Mouse (Mus musculus) erythroblast, embryonic 14.5 days (primary cell): Measurements from ENCODE around the gene Cc2d2b.

Experiments
- GATA1 ChIP-seq: IDR thresholded peaks from 2 replicates; pipeline ENCODE4 v1.6.1; 2012; ENCODE audit warnings: low read length, inconsistent platforms, mixed read lengths
- TAL1 ChIP-seq: IDR thresholded peaks from 3 replicates; pipeline ENCODE4 v1.6.1; 2012; ENCODE audit warnings: low read length, inconsistent platforms, mixed read lengths

DNA sequence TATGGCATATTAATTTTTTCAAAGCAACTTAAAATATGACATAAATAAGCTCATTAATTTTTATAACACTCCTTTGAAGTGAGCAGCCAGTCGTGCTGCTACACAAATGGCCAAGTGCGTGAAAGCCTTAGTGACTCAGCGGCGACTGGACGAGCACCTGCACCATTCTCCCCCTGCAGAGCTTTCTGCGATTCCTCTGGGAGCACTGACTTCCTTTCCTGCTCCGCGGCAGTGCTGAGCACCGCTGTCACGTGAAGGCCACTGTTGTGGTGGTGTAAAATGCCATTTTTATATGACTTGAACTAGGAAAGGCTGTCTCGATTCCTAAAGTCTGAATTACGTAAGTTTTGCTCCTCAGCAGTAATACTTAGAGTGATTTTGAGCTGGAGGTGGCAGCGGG, 93.0 kb downstream of the Cc2d2b start:
- TF ChIP-seq GATA1 (no peak), TAL1 (no peak)
